Mouse (Mus musculus): ENCODE measurements at regions not wholly inside any gene's neighbourhood (a gene's known extent, or its start where the extent isn't known, plus 50 kb on each side); places are given as distances from the start of the nearest gene placed in this dataset.

- H3K79me2 ChIP-seq (ENCODE audit: control insufficient read depth, insufficient read depth, low read length, poor library complexity) = no peaks in the 10 kb centered on the region
- no peak for DNase-seq (ENCODE audit: low read depth, low spot score)
- H3K9ac ChIP-seq (ENCODE audit: control insufficient read depth, low read depth, low read length, poor library complexity, severe bottlenecking) = no peak overlapping the region
- no peak overlapping the region for H3K27ac ChIP-seq (ENCODE audit: control insufficient read depth, low read depth, low read length)
- no peaks in the 10 kb centered on the region for H3K9me3 ChIP-seq (replicated peaks; ENCODE audit: insufficient read depth, low read length)
- H3K36me3 ChIP-seq (ENCODE audit: control insufficient read depth in 1 of 2, insufficient read depth in 2 of 2, low read length in 2 of 2) = no peaks in the 10 kb centered on the region
- TF ChIP-seq CHD1 (IDR thresholded peaks at IDR 0.05; ENCODE audit: low read depth, low read length) (no peak), POLR2A (IDR thresholded peaks at IDR 0.05; ENCODE audit: control insufficient read depth in 1 of 2, insufficient read depth in 1 of 2, low read depth in 1 of 2, low read length in 2 of 2, poor library complexity in 1 of 2) (no peak), EP300 (IDR thresholded peaks at IDR 0.05; ENCODE audit: low read depth in 1 of 2, low read length in 2 of 2) (no peak), MYC (IDR thresholded peaks at IDR 0.05; ENCODE audit: low read depth, low read length) (no peak), MXI1 (IDR thresholded peaks at IDR 0.05; ENCODE audit: low read depth, low read length) (no peak), CHD2 (IDR thresholded peaks at IDR 0.05; ENCODE audit: low read length) (no peak), NRF1 (IDR thresholded peaks at IDR 0.05; ENCODE audit: insufficient read depth, low read depth, low read length, poor library complexity, severe bottlenecking) (no peak), ZMIZ1 (IDR thresholded peaks at IDR 0.05; ENCODE audit: low read depth, low read length) (no peak), JUND (IDR thresholded peaks at IDR 0.05; ENCODE audit: low read depth, low read length) (no peak), MAZ (IDR thresholded peaks at IDR 0.05; ENCODE audit: low read depth, low read length) (no peak), BHLHE40 (IDR thresholded peaks at IDR 0.05; ENCODE audit: borderline replicate concordance, low read depth, low read length) (no peak), POLR2AphosphoS5 (IDR thresholded peaks at IDR 0.05; ENCODE audit: borderline replicate concordance, low read depth, low read length) (no peak), SMC3 (IDR thresholded peaks at IDR 0.05; ENCODE audit: low read depth, low read length) (no peak), MAX (IDR thresholded peaks at IDR 0.05; ENCODE audit: low read length) (no peak), POLR2AphosphoS2 (IDR thresholded peaks at IDR 0.05; ENCODE audit: low read length) (no peak)
- no peak overlapping the region for H3K4me3 ChIP-seq (ENCODE audit: control insufficient read depth in 1 of 2, insufficient read depth in 1 of 2, low read depth in 2 of 2, low read length in 2 of 2)
- H3K27me3 ChIP-seq (ENCODE audit: control insufficient read depth in 1 of 2, insufficient read depth in 2 of 2, low read length in 2 of 2) = no peaks in the 10 kb centered on the region; a peak in 2 of 4 replicates
- no peaks in the 10 kb centered on the region for H3K4me1 ChIP-seq (ENCODE audit: control insufficient read depth in 1 of 2, insufficient read depth in 2 of 2, low read length in 2 of 2)
These were observed 283.3 kb upstream of the Gm21798 start for GRCm38 (mm10) chr15:64534166-64534565.

DNA sequence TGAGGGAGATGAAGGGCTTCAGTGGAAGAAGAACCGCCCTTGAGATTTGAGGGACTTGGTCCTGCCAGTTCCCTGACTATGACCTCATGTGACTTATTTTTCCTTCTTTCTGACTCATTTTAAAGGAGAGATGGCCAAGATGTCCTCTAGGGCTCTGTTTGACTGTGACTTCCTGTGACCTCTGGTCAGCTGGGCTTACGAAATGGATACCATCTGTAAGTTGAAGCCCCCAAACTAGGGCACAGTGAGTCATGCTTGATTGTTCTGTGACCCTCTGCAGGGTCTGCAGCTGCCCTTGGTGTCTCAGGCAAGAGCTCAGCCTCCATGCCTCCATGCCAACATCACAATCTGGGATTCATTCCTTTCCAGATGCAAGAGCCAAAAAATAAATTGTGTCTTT, 282.3 kb upstream of the Gm21798 start:
- Histone ChIP-seq H3K4me3 (ENCODE audit: control insufficient read depth in 1 of 2, insufficient read depth in 1 of 2, low read depth in 2 of 2, low read length in 2 of 2) (no peak overlapping the region), H3K4me1 (ENCODE audit: control insufficient read depth in 1 of 2, insufficient read depth in 2 of 2, low read length in 2 of 2) (no peaks in the 10 kb centered on the region), H3K27ac (ENCODE audit: control insufficient read depth, low read depth, low read length) (no peak overlapping the region), H3K79me2 (ENCODE audit: control insufficient read depth, insufficient read depth, low read length, poor library complexity) (no peaks in the 10 kb centered on the region), H3K9me3 (replicated peaks; ENCODE audit: insufficient read depth, low read length) (no peaks in the 10 kb centered on the region), H3K9ac (ENCODE audit: control insufficient read depth, low read depth, low read length, poor library complexity, severe bottlenecking) (no peak overlapping the region), H3K27me3 (ENCODE audit: control insufficient read depth in 1 of 2, insufficient read depth in 2 of 2, low read length in 2 of 2) (no peaks in the 10 kb centered on the region; a peak in 2 of 4 replicates), H3K36me3 (ENCODE audit: control insufficient read depth in 1 of 2, insufficient read depth in 2 of 2, low read length in 2 of 2) (no peaks in the 10 kb centered on the region)
- DNase-seq (ENCODE audit: low read depth, low spot score) = no peak
- TF ChIP-seq MAX (IDR thresholded peaks at IDR 0.05; ENCODE audit: low read length) = no peak
- TF ChIP-seq GABPA (IDR thresholded peaks at IDR 0.05; ENCODE audit: low read depth, low read length) = no peak
- no peak for TF ChIP-seq JUND (IDR thresholded peaks at IDR 0.05; ENCODE audit: low read depth, low read length)
- no peak for TF ChIP-seq E2F4 (IDR thresholded peaks at IDR 0.05; ENCODE audit: borderline replicate concordance, low read depth, low read length)
- TF ChIP-seq NRF1 (IDR thresholded peaks at IDR 0.05; ENCODE audit: insufficient read depth, low read depth, low read length, poor library complexity, severe bottlenecking) = no peak
- no peak for TF ChIP-seq ZMIZ1 (IDR thresholded peaks at IDR 0.05; ENCODE audit: low read depth, low read length)
- TF ChIP-seq CHD1 (IDR thresholded peaks at IDR 0.05; ENCODE audit: low read depth, low read length) = no peak

All from MEL (cell line).